Mouse (Mus musculus) forebrain, embryonic 14.5 days (tissue): Measurements from ENCODE around the gene Mkrn1. TPM values are rescaled to one million over a fixed set of nuclear protein-coding genes. Genes with fewer than 3 reads are reported as not detected.

Source experiments
- ATAC-seq: fragments of 200-750 bp; cut with Nextera tagmentation; 2 replicates; pipeline ENCODE4 v1.8.0; 2017; ENCODE audit warnings: mild to moderate bottlenecking, moderate library complexity
- DNase-seq: peaks from one replicate; pipeline ENCODE4 v3.0.0-alpha.2; 2015; ENCODE audit warnings: low spot score
- H3K27ac ChIP-seq: fragments of 300-500 bp; sonication (generic); 2 replicates; pipeline ENCODE4 v1.5.1; 2014; ENCODE audit warnings: low read depth, mild to moderate bottlenecking, control low read depth, low read length, moderate library complexity
- H3K27me3 ChIP-seq: fragments of 300-500 bp; sonication (generic); replicated peaks from 2 replicates; pipeline ENCODE4 v1.6.1; 2014; ENCODE audit warnings: low read length, control low read depth, mixed read lengths; ENCODE audit not compliant: control insufficient read depth, insufficient read depth
- H3K36me3 ChIP-seq: fragments of 300-500 bp; sonication (generic); 2 replicates; pipeline ENCODE4 v1.6.1; 2014; ENCODE audit warnings: low read length, control low read depth; ENCODE audit not compliant: control insufficient read depth, insufficient read depth
- H3K4me1 ChIP-seq: fragments of 300-500 bp; sonication (generic); 2 replicates; pipeline ENCODE4 v1.6.1; 2014; ENCODE audit warnings: antibody characterized with exemption, low read length, control low read depth; ENCODE audit not compliant: control insufficient read depth, insufficient read depth
- H3K4me2 ChIP-seq: fragments of 300-500 bp; sonication (generic); 2 replicates; pipeline ENCODE4 v1.6.1; 2014; ENCODE audit warnings: mild to moderate bottlenecking, control low read depth, low read length
- H3K4me3 ChIP-seq: fragments of 300-500 bp; sonication (generic); 2 replicates; pipeline ENCODE4 v1.5.1; 2014; ENCODE audit warnings: low read depth, low read length, control low read depth
- H3K9ac ChIP-seq: fragments of 300-500 bp; sonication (generic); 2 replicates; pipeline ENCODE4 v1.6.1; 2014; ENCODE audit warnings: mild to moderate bottlenecking, low read length, control low read depth, moderate library complexity
- H3K9me3 ChIP-seq: fragments of 300-500 bp; sonication (generic); replicated peaks from 2 replicates; pipeline ENCODE4 v1.6.1; 2016; ENCODE audit warnings: low read length, control low read depth, mixed read lengths; ENCODE audit not compliant: control insufficient read depth
- WGBS: fragments of 180-500 bp; shearing (Covaris S2); extraction: QIAGEN DNeasy Blood & Tissue Kit; methylation state at CpG from one replicate; pipeline ENCODE4 v1.1.7; 2014; 5-methylcytosine and 5-hydroxymethylcytosine counted together
- polyA plus RNA-seq: library from polyadenylated mRNA; unstranded; fragments of >200 nt; fragmentation: Nextera tagmentation; extraction: Ambion mirVana; gene quantifications from 2 replicates; pipeline ENCODE4 v1.2.1, GENCODE M21; 2014

Mkrn1 gene
- polyA plus RNA-seq, 1 experiment from 2014 or later = 230 TPM

DNA sequence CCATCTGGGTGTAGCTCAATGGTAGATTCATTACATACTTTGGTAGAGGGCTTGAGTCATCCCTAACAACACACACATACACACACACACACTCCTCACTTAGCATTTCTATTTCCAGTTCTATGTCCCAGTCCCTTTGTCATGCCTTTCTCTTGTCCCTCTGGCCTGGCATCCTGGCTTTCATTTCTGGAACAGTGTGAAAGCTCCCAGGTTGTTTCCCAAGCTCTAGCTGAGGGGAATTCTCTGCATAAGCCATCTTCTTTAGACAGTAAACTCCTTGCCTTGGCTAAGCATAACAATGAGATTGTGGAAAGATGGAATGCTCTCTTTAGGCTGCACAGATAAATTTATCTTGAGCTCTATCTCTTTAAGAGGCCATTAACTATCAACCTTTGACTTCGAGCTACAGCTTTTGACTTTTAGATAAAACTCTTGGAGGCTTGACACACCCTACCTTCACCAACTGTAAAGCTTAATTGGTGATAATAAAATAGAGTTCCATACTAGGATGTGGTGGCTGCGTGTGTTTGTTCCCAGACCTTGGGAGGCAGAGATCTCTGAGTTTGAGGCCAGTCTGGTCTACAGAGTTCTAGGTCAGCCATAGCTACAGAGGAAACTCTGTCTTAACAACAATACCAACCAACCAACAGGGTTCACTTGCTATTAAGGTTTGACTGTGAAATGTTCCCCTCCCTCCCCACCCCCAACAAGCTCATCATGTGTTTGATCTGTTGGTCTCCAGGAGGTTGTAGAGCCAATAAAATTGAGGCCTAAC, 14.0 kb upstream of the Mkrn1 start:
- 93% methylated on average over 2 of the region's 2 CpGs for WGBS
- no peak overlapping the region for H3K9ac ChIP-seq
- H3K4me3 ChIP-seq = no peak overlapping the region
- no peaks in the 10 kb centered on the region for H3K9me3 ChIP-seq
- H3K4me1 ChIP-seq = no peaks in the 10 kb centered on the region
- no peaks in the 10 kb centered on the region for H3K36me3 ChIP-seq
- ATAC-seq (no peak), DNase-seq (no peak)
- H3K27ac ChIP-seq = no peak overlapping the region
- H3K4me2 ChIP-seq = no peak overlapping the region
- H3K27me3 ChIP-seq = no peaks in the 10 kb centered on the region

DNA sequence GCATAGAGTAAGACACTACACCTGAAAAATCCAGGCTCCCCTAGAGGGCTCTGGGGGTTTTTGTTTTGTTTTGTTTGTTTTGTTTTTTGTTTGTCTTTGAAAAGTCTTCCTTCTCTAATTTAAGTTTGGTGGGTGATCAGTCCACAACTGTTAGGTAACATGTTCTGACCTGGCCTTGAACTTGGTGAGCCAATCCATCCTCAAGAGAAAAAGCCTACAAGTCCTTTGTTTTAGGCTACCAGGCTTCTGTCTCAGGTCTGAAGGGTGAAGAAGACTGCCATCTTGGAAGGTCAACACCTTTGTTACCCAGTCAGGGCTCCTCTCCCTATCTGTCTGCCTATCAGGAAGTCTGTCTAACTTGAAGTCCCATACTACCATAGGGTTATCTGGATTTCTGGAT, 13.4 kb upstream of the Mkrn1 start:
- H3K4me1 ChIP-seq = no peaks in the 10 kb centered on the region
- DNase-seq = no peak

DNA sequence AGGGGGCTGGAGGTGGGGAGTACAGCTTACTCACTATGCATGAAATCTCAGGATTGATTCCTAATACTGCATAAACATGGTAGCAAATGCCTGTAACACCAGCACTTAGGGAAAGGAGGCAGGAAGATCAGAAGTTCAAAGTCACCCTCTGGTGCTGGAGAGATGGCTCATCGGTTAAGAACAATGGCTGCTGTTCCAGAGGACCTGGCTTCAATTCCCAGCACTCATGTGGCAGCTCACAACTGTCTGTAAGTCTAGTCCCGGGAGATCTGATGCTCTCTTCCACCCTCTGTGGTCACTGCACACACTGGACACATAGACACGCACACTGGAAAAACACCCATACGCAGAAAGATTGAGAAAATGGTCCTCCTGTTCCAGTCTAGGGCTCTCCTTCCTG, 12.9 kb upstream of the Mkrn1 start:
- 88% methylated on average over 4 of the region's 4 CpGs for WGBS
- no peaks in the 10 kb centered on the region for H3K4me1 ChIP-seq
- H3K27ac ChIP-seq = no peak overlapping the region
- H3K4me2 ChIP-seq = no peak overlapping the region
- ATAC-seq (no peak), DNase-seq (no peak)
- no peak overlapping the region for H3K4me3 ChIP-seq
- no peak overlapping the region for H3K9ac ChIP-seq
- H3K36me3 ChIP-seq = no peaks in the 10 kb centered on the region
- no peaks in the 10 kb centered on the region for H3K9me3 ChIP-seq
- no peaks in the 10 kb centered on the region for H3K27me3 ChIP-seq

More for the DNA sequence above, 13.4 kb upstream of the Mkrn1 start:
- Histone ChIP-seq H3K27me3 (no peaks in the 10 kb centered on the region), H3K4me2 (no peak overlapping the region), H3K27ac (no peak overlapping the region), H3K9me3 (no peaks in the 10 kb centered on the region), H3K4me3 (no peak overlapping the region), H3K36me3 (no peaks in the 10 kb centered on the region), H3K9ac (no peak overlapping the region)
- ATAC-seq = no peak

DNA sequence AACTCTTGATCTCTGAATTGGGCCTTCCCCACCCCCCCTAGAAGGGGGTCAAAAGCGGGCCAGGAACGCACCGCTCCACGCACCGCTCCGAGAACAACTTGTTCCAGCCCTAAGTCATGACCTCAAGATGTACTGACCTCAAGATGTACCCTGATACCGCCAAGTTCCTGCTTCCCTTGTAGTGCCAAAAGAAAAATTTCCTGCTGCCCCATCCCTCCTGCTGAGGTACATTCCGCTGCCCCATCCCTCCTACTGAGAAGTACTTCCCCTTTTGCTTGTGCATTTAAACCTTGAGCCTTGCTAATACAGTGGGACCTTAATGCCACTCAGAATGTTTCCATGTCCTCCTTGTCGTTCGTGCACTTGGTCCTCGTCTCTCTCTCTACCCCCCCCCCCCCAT, 10.5 kb upstream of the Mkrn1 start:
- no peak overlapping the region for H3K4me2 ChIP-seq
- H3K27ac ChIP-seq = no peak overlapping the region
- no peaks in the 10 kb centered on the region for H3K9me3 ChIP-seq
- no peaks in the 10 kb centered on the region for H3K4me1 ChIP-seq
- H3K27me3 ChIP-seq = no peaks in the 10 kb centered on the region
- WGBS = 74% methylated on average over 11 of the region's 11 CpGs
- H3K4me3 ChIP-seq = no peak overlapping the region
- DNase-seq (no peak), ATAC-seq (no peak)
- H3K9ac ChIP-seq = no peak overlapping the region
- no peaks in the 10 kb centered on the region for H3K36me3 ChIP-seq

DNA sequence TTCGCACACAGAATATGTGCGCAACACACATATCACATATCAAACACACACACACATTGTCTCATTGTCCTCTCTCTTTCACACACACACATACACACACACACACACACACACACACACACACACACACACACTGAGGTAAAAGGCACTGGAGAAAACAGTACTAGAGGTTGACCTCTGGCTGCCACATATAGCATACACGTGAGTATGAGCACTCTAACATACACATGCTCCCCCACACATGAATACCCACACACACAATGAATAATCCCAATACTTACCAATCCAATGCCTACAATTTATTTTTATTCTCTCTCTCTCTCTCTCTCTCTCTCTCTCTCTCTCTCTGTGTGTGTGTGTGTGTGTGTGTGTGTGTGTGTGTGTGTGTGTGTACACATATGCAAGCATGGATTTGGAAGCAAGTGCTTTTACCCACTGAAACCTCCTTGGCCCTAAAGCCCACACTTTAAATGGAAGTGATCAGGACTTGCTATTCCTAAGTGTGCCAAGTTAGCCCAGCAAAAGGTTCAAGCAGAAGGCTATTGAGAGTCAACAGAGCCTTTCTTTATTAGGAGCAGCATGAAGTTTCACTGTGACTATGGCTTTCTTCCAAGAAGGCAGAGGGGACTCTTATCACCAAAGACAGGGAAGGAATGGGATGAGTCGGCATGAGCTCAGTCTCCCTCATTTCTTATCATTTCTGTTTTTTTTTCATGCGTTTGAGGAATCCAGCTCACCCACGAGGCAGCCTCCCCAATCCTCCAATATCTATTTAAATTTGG, 8.9 kb upstream of the Mkrn1 start:
- Histone ChIP-seq H3K9me3 (no peaks in the 10 kb centered on the region), H3K27me3 (no peaks in the 10 kb centered on the region), H3K36me3 (no peaks in the 10 kb centered on the region), H3K27ac (no peak overlapping the region), H3K4me1 (no peaks in the 10 kb centered on the region), H3K4me2 (no peak overlapping the region), H3K9ac (no peak overlapping the region), H3K4me3 (no peak overlapping the region)
- 80% methylated on average over 6 of the region's 6 CpGs for WGBS
- no peak for ATAC-seq
- no peak for DNase-seq

DNA sequence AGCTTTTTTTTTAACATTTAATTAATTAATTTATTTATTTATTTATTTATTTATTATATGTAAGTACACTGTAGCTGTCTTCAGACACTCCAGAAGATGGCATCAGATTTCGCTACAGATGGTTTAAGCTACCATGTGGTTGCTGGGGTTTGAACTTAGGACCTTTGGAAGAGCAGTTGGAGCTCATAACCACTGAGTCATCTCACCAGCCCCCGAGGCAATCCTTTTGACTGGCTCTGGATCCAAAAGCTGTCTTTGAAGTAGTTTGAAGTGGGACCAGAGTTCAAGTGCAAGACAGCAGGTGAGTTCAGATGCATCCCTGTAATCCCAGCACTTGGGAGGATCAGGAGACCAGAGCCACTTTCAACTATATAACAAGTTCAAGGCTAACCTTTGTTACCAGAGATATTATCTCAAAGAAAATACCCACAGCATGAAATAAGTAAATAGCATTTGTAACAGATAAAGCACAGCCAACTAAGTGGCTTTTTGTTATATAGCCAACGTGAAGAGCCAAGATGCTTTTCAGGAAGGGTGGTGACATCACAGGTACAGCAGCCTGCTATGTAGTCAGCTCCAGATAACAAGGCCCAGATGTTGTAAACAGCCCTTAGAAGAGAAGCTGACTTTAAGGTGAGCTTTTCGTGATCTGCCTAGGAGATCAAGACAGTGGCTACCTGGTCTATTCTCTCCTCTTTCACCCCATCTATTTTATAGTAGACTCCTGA, 7.2 kb upstream of the Mkrn1 start:
- Histone ChIP-seq H3K4me3 (no peak overlapping the region), H3K9me3 (no peaks in the 10 kb centered on the region), H3K27me3 (no peaks in the 10 kb centered on the region), H3K27ac (no peak overlapping the region), H3K9ac (no peak overlapping the region), H3K36me3 (no peaks in the 10 kb centered on the region), H3K4me1 (no peaks in the 10 kb centered on the region), H3K4me2 (no peak overlapping the region)
- no peak for DNase-seq
- WGBS = 82% methylated on average over 4 of the region's 4 CpGs
- no peak for ATAC-seq

DNA sequence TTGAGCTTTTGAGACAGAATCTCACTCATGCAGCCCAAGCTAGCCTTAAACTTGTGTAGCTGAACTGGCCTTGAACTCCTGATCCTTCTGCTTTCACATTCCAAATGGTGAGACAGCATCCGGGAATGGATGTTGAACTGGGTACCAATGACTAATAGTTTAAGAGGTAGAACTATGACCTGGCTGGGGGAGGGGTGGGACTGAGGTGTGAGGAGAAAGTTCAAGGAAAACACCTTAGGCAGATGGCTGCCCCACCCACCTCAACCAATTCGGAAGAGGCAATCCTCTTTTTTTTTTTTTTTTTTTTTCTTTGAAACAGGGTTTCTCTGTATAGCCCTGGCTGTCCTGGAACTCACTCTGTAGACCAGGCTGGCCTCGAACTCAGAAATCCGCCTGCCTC, 6.5 kb upstream of the Mkrn1 start:
- Histone ChIP-seq H3K27ac (no peak overlapping the region), H3K4me1 (no peaks in the 10 kb centered on the region), H3K4me2 (no peak overlapping the region), H3K4me3 (no peak overlapping the region), H3K9ac (no peak overlapping the region), H3K27me3 (no peaks in the 10 kb centered on the region; the same call in 1 of the 2 replicates), H3K36me3 (no peaks in the 10 kb centered on the region), H3K9me3 (no peaks in the 10 kb centered on the region)
- no peak for ATAC-seq
- WGBS = 95% methylated on average over 4 of the region's 4 CpGs
- no peak for DNase-seq

DNA sequence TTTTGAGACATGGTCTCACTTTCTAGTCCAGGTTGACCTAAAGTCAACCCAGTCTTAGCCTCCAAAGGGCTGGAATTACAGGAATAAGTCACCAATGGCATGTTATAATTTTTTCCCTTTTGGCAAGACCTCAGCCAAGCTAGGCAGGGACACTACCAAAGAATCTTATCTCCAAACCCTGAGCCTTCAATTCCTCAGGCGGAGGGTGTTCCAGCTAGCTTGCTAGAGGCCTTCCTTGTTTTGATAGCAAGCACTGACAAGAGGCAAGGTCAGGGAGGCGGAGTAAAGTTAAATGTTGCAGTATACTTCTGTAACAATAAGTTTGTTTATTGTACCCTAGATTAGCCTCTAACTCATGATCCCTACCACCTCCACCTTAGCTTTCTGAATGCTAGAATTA, 4.9 kb upstream of the Mkrn1 start:
- 87% methylated on average over 2 of the region's 2 CpGs for WGBS
- no peaks in the 10 kb centered on the region for H3K4me1 ChIP-seq
- H3K27ac ChIP-seq = no peak overlapping the region
- DNase-seq = no peak
- no peak overlapping the region for H3K4me2 ChIP-seq
- no peaks in the 10 kb centered on the region; the same call in 1 of the 2 replicates for H3K27me3 ChIP-seq
- no peaks in the 10 kb centered on the region for H3K9me3 ChIP-seq
- H3K9ac ChIP-seq = no peak overlapping the region
- no peak for ATAC-seq
- H3K36me3 ChIP-seq = no peaks in the 10 kb centered on the region
- H3K4me3 ChIP-seq = no peak overlapping the region
